Mouse (Mus musculus): ENCODE measurements around the gene Ifna15. TPM values are rescaled to one million over a fixed set of nuclear protein-coding genes. Genes with fewer than 3 reads are reported as not detected.

The Ifna15 gene
- total and polyA plus RNA-seq, 2 experiments from 2014 or later: not detected

- WGBS: 89% methylated on average over 4 of the region's 4 CpGs
- DNase-seq (ENCODE audit: low spot score) (no peak), ATAC-seq (ENCODE audit: low FRiP score) (no peak)
- Histone ChIP-seq H3K27ac (ENCODE audit: low read depth, low read length) (no peak within 1 kb of the TSS), H3K4me2 (ENCODE audit: low read depth, low read length, poor library complexity, severe bottlenecking) (no peak within 1 kb of the TSS), H3K9ac (replicated peaks; ENCODE audit: low read length, poor library complexity, severe bottlenecking) (no peak within 1 kb of the TSS), H3K27me3 (ENCODE audit: insufficient read depth, low read length) (no peaks in the 10 kb centered on the region), H3K4me1 (ENCODE audit: insufficient read depth, low read length) (no peaks in the 10 kb centered on the region), H3K4me3 (ENCODE audit: low read depth, low read length) (no peak within 1 kb of the TSS), H3K36me3 (ENCODE audit: insufficient read depth, low read length) (no peaks in the 10 kb centered on the region), H3K9me3 (ENCODE audit: low read length) (no peaks in the 10 kb centered on the region)
- TF ChIP-seq CTCF (IDR thresholded peaks at IDR 0.05): no peak
These were observed 35.4 kb downstream of the Ifna15 start, which contains the start of gene Ifnb1 for GRCm38 (mm10) chr4:88522674-88523073. TSS of gene Ifnb1 (minus strand) at chr4:88522774.

- ATAC-seq (ENCODE audit: low FRiP score): no peak
- DNase-seq (ENCODE audit: low spot score): no peak
- Histone ChIP-seq H3K9me3 (ENCODE audit: low read length) (no peaks in the 10 kb centered on the region), H3K4me2 (ENCODE audit: low read depth, low read length, poor library complexity, severe bottlenecking) (no peak overlapping the region), H3K36me3 (ENCODE audit: insufficient read depth, low read length) (no peaks in the 10 kb centered on the region), H3K4me3 (ENCODE audit: low read depth, low read length) (no peak overlapping the region), H3K9ac (replicated peaks; ENCODE audit: low read length, poor library complexity, severe bottlenecking) (no peak overlapping the region), H3K27ac (ENCODE audit: low read depth, low read length) (no peak overlapping the region), H3K4me1 (ENCODE audit: insufficient read depth, low read length) (no peaks in the 10 kb centered on the region), H3K27me3 (ENCODE audit: insufficient read depth, low read length) (no peaks in the 10 kb centered on the region)
- WGBS: 88% methylated on average over 2 of the region's 2 CpGs
- no peak for TF ChIP-seq CTCF (IDR thresholded peaks at IDR 0.05)
These were observed 40.1 kb downstream of the Ifna15 start for GRCm38 (mm10) chr4:88517957-88518356.

GRCm38 (mm10) chr4:88515711-88516211, 42.3 kb downstream of the Ifna15 start:
- no peak overlapping the region for H3K9ac ChIP-seq (replicated peaks; ENCODE audit: low read length, poor library complexity, severe bottlenecking)
- ATAC-seq (ENCODE audit: low FRiP score) (peak; percentile 41; the same call in 1 of the 2 replicates), DNase-seq (ENCODE audit: low spot score) (no peak)
- no peaks in the 10 kb centered on the region for H3K9me3 ChIP-seq (ENCODE audit: low read length)
- no peak overlapping the region; the same call in 1 of the 2 replicates for H3K27ac ChIP-seq (ENCODE audit: low read depth, low read length)
- H3K4me3 ChIP-seq (ENCODE audit: low read depth, low read length): no peak overlapping the region
- H3K36me3 ChIP-seq (ENCODE audit: insufficient read depth, low read length): no peaks in the 10 kb centered on the region
- no peak overlapping the region for H3K4me2 ChIP-seq (ENCODE audit: low read depth, low read length, poor library complexity, severe bottlenecking)
- TF ChIP-seq CTCF (IDR thresholded peaks at IDR 0.05): no peak
- 40% methylated on average over 3 of the region's 4 CpGs for WGBS
- H3K4me1 ChIP-seq (ENCODE audit: insufficient read depth, low read length): no peaks in the 10 kb centered on the region
- no peaks in the 10 kb centered on the region for H3K27me3 ChIP-seq (ENCODE audit: insufficient read depth, low read length)

GRCm38 (mm10) chr4:88515250-88515649, 42.8 kb downstream of the Ifna15 start:
- H3K27ac ChIP-seq (ENCODE audit: low read depth, low read length): no peak overlapping the region
- no peaks in the 10 kb centered on the region for H3K27me3 ChIP-seq (ENCODE audit: insufficient read depth, low read length)
- no peak for DNase-seq (ENCODE audit: low spot score)
- no peaks in the 10 kb centered on the region for H3K36me3 ChIP-seq (ENCODE audit: insufficient read depth, low read length)
- H3K9me3 ChIP-seq (ENCODE audit: low read length): no peaks in the 10 kb centered on the region
- TF ChIP-seq CTCF (IDR thresholded peaks at IDR 0.05): no peak
- H3K4me2 ChIP-seq (ENCODE audit: low read depth, low read length, poor library complexity, severe bottlenecking): no peak overlapping the region
- 51% methylated on average over 2 of the region's 2 CpGs for WGBS
- H3K4me1 ChIP-seq (ENCODE audit: insufficient read depth, low read length): no peaks in the 10 kb centered on the region
- no peak for ATAC-seq (ENCODE audit: low FRiP score)
- no peak overlapping the region for H3K4me3 ChIP-seq (ENCODE audit: low read depth, low read length)
- H3K9ac ChIP-seq (replicated peaks; ENCODE audit: low read length, poor library complexity, severe bottlenecking): no peak overlapping the region

GRCm38 (mm10) chr4:88514403-88514802, 43.6 kb downstream of the Ifna15 start:
- peak; percentile 75 for TF ChIP-seq CTCF (IDR thresholded peaks at IDR 0.05)

GRCm38 (mm10) chr4:88513743-88514142, 44.3 kb downstream of the Ifna15 start:
- Histone ChIP-seq H3K4me2 (ENCODE audit: low read depth, low read length, poor library complexity, severe bottlenecking) (no peak overlapping the region), H3K4me1 (ENCODE audit: insufficient read depth, low read length) (no peaks in the 10 kb centered on the region), H3K36me3 (ENCODE audit: insufficient read depth, low read length) (no peaks in the 10 kb centered on the region), H3K27ac (ENCODE audit: low read depth, low read length) (no peak overlapping the region), H3K9ac (replicated peaks; ENCODE audit: low read length, poor library complexity, severe bottlenecking) (no peak overlapping the region), H3K4me3 (ENCODE audit: low read depth, low read length) (no peak overlapping the region), H3K27me3 (ENCODE audit: insufficient read depth, low read length) (no peaks in the 10 kb centered on the region), H3K9me3 (ENCODE audit: low read length) (no peaks in the 10 kb centered on the region)
- DNase-seq (ENCODE audit: low spot score) (no peak), ATAC-seq (ENCODE audit: low FRiP score) (no peak)
- TF ChIP-seq CTCF (IDR thresholded peaks at IDR 0.05): no peak
- WGBS: 96% methylated on average over 4 of the region's 4 CpGs

More at GRCm38 (mm10) chr4:88514403-88514802, 43.6 kb downstream of the Ifna15 start:
- Histone ChIP-seq H3K4me3 (ENCODE audit: low read depth, low read length) (no peak overlapping the region), H3K27ac (ENCODE audit: low read depth, low read length) (no peak overlapping the region), H3K9me3 (ENCODE audit: low read length) (no peaks in the 10 kb centered on the region), H3K9ac (replicated peaks; ENCODE audit: low read length, poor library complexity, severe bottlenecking) (no peak overlapping the region), H3K27me3 (ENCODE audit: insufficient read depth, low read length) (no peaks in the 10 kb centered on the region), H3K36me3 (ENCODE audit: insufficient read depth, low read length) (no peaks in the 10 kb centered on the region), H3K4me2 (ENCODE audit: low read depth, low read length, poor library complexity, severe bottlenecking) (no peak overlapping the region), H3K4me1 (ENCODE audit: insufficient read depth, low read length) (no peaks in the 10 kb centered on the region)
- DNase-seq (ENCODE audit: low spot score): peak; percentile 21
- 49% methylated on average over 4 of the region's 4 CpGs for WGBS
- no peak for ATAC-seq (ENCODE audit: low FRiP score)

Other genes starting within 250 kb of the Ifna15 start
- gene Hacd4, start 119.3 kb downstream of the Ifna15 start, total RNA-seq (2014; rRNA removed): 2.6 and 4.7 TPM in 2 replicates
- 3.7 and 4.1 TPM in 2 replicates for gene Hacd4, start 119.3 kb downstream of the Ifna15 start, polyA plus RNA-seq (2015; fragmentation: Nextera tagmentation; extraction: Ambion mirVana)
- gene Ifnb1, start 35.5 kb downstream of the Ifna15 start, total RNA-seq (2014; rRNA removed): not detected in 2 replicates
- gene Ifnb1, start 35.5 kb downstream of the Ifna15 start, polyA plus RNA-seq (2015; fragmentation: Nextera tagmentation; extraction: Ambion mirVana): not detected in 2 replicates
- gene Ifna14, start 13.6 kb upstream of the Ifna15 start, total RNA-seq (2014; rRNA removed): not detected in 2 replicates
- not detected in 2 replicates for gene Ifna14, start 13.6 kb upstream of the Ifna15 start, polyA plus RNA-seq (2015; fragmentation: Nextera tagmentation; extraction: Ambion mirVana)
- gene Ifna9, start 34.1 kb upstream of the Ifna15 start, total RNA-seq (2014; rRNA removed): not detected in 2 replicates
- gene Ifna9, start 34.1 kb upstream of the Ifna15 start, polyA plus RNA-seq (2015; fragmentation: Nextera tagmentation; extraction: Ambion mirVana): not detected in 2 replicates
- gene Ifna12, start 45.1 kb upstream of the Ifna15 start, total RNA-seq (2014; rRNA removed): not detected in 2 replicates
- gene Ifna12, start 45.1 kb upstream of the Ifna15 start, polyA plus RNA-seq (2015; fragmentation: Nextera tagmentation; extraction: Ambion mirVana): not detected in 2 replicates
- not detected in 2 replicates for gene C87499, start 76.2 kb upstream of the Ifna15 start, total RNA-seq (2014; rRNA removed)
- gene C87499, start 76.2 kb upstream of the Ifna15 start, polyA plus RNA-seq (2015; fragmentation: Nextera tagmentation; extraction: Ambion mirVana): not detected in 2 replicates
- gene Ifna13, start 86.2 kb upstream of the Ifna15 start, total RNA-seq (2014; rRNA removed): not detected in 2 replicates
- not detected in 2 replicates for gene Ifna13, start 86.2 kb upstream of the Ifna15 start, polyA plus RNA-seq (2015; fragmentation: Nextera tagmentation; extraction: Ambion mirVana)
- gene Ifna16, start 118.7 kb upstream of the Ifna15 start, total RNA-seq (2014; rRNA removed): not detected in 2 replicates
- not detected in 2 replicates for gene Ifna16, start 118.7 kb upstream of the Ifna15 start, polyA plus RNA-seq (2015; fragmentation: Nextera tagmentation; extraction: Ambion mirVana)
- gene Ifna2, start 125.7 kb upstream of the Ifna15 start, total RNA-seq (2014; rRNA removed): not detected in 2 replicates
- not detected in 2 replicates for gene Ifna2, start 125.7 kb upstream of the Ifna15 start, polyA plus RNA-seq (2015; fragmentation: Nextera tagmentation; extraction: Ambion mirVana)
- not detected in 2 replicates for gene Ifnab, start 133.1 kb upstream of the Ifna15 start, total RNA-seq (2014; rRNA removed)
- not detected in 2 replicates for gene Ifnab, start 133.1 kb upstream of the Ifna15 start, polyA plus RNA-seq (2015; fragmentation: Nextera tagmentation; extraction: Ambion mirVana)
- gene Gm26566, start 163.6 kb upstream of the Ifna15 start, total RNA-seq (2014; rRNA removed): 0.71 TPM in 1 of 2 replicates, not detected in the other
- 0.49 and 1.3 TPM in 2 replicates for gene Gm26566, start 163.6 kb upstream of the Ifna15 start, polyA plus RNA-seq (2015; fragmentation: Nextera tagmentation; extraction: Ambion mirVana)
- 148 and 172 TPM in 2 replicates for gene Klhl9, start 164.2 kb upstream of the Ifna15 start, total RNA-seq (2014; rRNA removed)
- 77.6 and 82.5 TPM in 2 replicates for gene Klhl9, start 164.2 kb upstream of the Ifna15 start, polyA plus RNA-seq (2015; fragmentation: Nextera tagmentation; extraction: Ambion mirVana)
- gene Gm13271, start 196.6 kb upstream of the Ifna15 start, total RNA-seq (2014; rRNA removed): not detected in 2 replicates
- gene Gm13271, start 196.6 kb upstream of the Ifna15 start, polyA plus RNA-seq (2015; fragmentation: Nextera tagmentation; extraction: Ambion mirVana): not detected in 2 replicates
- not detected in 2 replicates for gene Gm13283, start 201.9 kb upstream of the Ifna15 start, total RNA-seq (2014; rRNA removed)
- not detected in 2 replicates for gene Gm13283, start 201.9 kb upstream of the Ifna15 start, polyA plus RNA-seq (2015; fragmentation: Nextera tagmentation; extraction: Ambion mirVana)
- gene Gm13290, start 215.6 kb upstream of the Ifna15 start, total RNA-seq (2014; rRNA removed): not detected in 2 replicates
- gene Gm13290, start 215.6 kb upstream of the Ifna15 start, polyA plus RNA-seq (2015; fragmentation: Nextera tagmentation; extraction: Ambion mirVana): not detected in 2 replicates
- not detected in 2 replicates for gene Gm13289, start 218.7 kb upstream of the Ifna15 start, total RNA-seq (2014; rRNA removed)
- not detected in 2 replicates for gene Gm13289, start 218.7 kb upstream of the Ifna15 start, polyA plus RNA-seq (2015; fragmentation: Nextera tagmentation; extraction: Ambion mirVana)
- gene Gm13272, start 221.6 kb upstream of the Ifna15 start, total RNA-seq (2014; rRNA removed): not detected in 2 replicates
- not detected in 2 replicates for gene Gm13272, start 221.6 kb upstream of the Ifna15 start, polyA plus RNA-seq (2015; fragmentation: Nextera tagmentation; extraction: Ambion mirVana)
- not detected in 2 replicates for gene Ifnz, start 223.9 kb upstream of the Ifna15 start, total RNA-seq (2014; rRNA removed)
- not detected in 2 replicates for gene Ifnz, start 223.9 kb upstream of the Ifna15 start, polyA plus RNA-seq (2015; fragmentation: Nextera tagmentation; extraction: Ambion mirVana)
- not detected in 2 replicates for gene Gm13276, start 227.5 kb upstream of the Ifna15 start, total RNA-seq (2014; rRNA removed)
- gene Gm13276, start 227.5 kb upstream of the Ifna15 start, polyA plus RNA-seq (2015; fragmentation: Nextera tagmentation; extraction: Ambion mirVana): not detected in 2 replicates
- gene Gm13277, start 230.4 kb upstream of the Ifna15 start, total RNA-seq (2014; rRNA removed): not detected in 2 replicates
- gene Gm13277, start 230.4 kb upstream of the Ifna15 start, polyA plus RNA-seq (2015; fragmentation: Nextera tagmentation; extraction: Ambion mirVana): not detected in 2 replicates
- gene Gm13278, start 233.3 kb upstream of the Ifna15 start, total RNA-seq (2014; rRNA removed): not detected in 2 replicates
- not detected in 2 replicates for gene Gm13278, start 233.3 kb upstream of the Ifna15 start, polyA plus RNA-seq (2015; fragmentation: Nextera tagmentation; extraction: Ambion mirVana)
- gene Gm13275, start 236.2 kb upstream of the Ifna15 start, total RNA-seq (2014; rRNA removed): not detected in 2 replicates
- gene Gm13275, start 236.2 kb upstream of the Ifna15 start, polyA plus RNA-seq (2015; fragmentation: Nextera tagmentation; extraction: Ambion mirVana): not detected in 2 replicates
- gene Gm13279, start 239.2 kb upstream of the Ifna15 start, total RNA-seq (2014; rRNA removed): not detected in 2 replicates
- gene Gm13279, start 239.2 kb upstream of the Ifna15 start, polyA plus RNA-seq (2015; fragmentation: Nextera tagmentation; extraction: Ambion mirVana): not detected in 2 replicates
- not detected in 2 replicates for gene Gm13285, start 241.4 kb upstream of the Ifna15 start, total RNA-seq (2014; rRNA removed)
- gene Gm13285, start 241.4 kb upstream of the Ifna15 start, polyA plus RNA-seq (2015; fragmentation: Nextera tagmentation; extraction: Ambion mirVana): not detected in 2 replicates
- gene Gm13287, start 245.0 kb upstream of the Ifna15 start, total RNA-seq (2014; rRNA removed): not detected in 2 replicates
- not detected in 2 replicates for gene Gm13287, start 245.0 kb upstream of the Ifna15 start, polyA plus RNA-seq (2015; fragmentation: Nextera tagmentation; extraction: Ambion mirVana)
- not detected in 2 replicates for gene Gm13288, start 247.3 kb upstream of the Ifna15 start, total RNA-seq (2014; rRNA removed)
- not detected in 2 replicates for gene Gm13288, start 247.3 kb upstream of the Ifna15 start, polyA plus RNA-seq (2015; fragmentation: Nextera tagmentation; extraction: Ambion mirVana)